Mouse (Mus musculus) MN1 (cell line): ENCODE measurements around the gene Olfr1086.
"Not testable (repeated sequence)": the region's sequence is repeated elsewhere in the genome, so short reads cannot be mapped to it uniquely, and the experiment has no call there.

ENCODE experiments used
- DNase-seq: peaks from one replicate; pipeline ENCODE4 v3.0.0-alpha.2; 2016; ENCODE audit warnings: low spot score

Gene Olfr1086

DNA sequence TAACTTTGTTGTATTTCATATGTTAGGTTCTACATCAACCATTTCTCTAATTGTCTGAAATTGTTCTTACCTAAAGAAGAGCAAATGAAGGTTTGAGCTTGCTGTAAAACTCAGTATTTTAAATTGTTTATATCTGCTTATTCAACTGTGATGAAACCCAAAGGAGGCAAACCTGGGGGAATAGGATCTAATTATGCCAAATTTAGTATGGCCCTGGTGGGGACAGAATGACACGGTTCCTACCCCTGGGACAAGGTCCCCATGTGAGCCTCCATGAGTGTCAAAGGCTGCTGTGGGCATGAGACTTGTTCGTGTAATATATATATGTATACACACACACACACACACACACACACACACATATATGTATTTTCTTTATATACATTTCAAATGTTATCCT, at the start of gene Olfr1086:
TSS of gene Olfr1086 (minus strand) at position 101 of the 400 bp plus-strand sequence.
- no peak for DNase-seq

DNA sequence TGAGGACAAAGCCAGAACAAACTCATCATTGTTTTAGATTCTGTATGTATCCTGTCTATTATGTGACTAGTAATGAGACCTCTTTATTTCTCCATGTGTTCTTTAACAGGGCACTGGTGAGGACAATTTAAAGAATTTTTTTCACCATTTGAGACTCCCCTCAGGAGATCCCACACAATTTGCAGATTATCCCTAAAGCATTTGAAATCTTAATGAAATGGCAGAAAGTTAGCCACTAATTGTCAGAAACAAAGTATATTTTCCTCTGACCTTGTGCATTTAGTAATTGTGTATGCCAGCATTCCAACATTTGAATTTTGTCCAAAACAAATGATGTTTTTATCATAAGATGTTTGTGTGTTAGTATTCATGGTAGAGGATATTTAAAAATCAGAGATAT, 18.4 kb upstream of the Olfr1086 start, which contains the start of gene Olfr1087:
TSS of gene Olfr1087 (minus strand) at position 101 of the 400 bp plus-strand sequence.
- no peak for DNase-seq

DNA sequence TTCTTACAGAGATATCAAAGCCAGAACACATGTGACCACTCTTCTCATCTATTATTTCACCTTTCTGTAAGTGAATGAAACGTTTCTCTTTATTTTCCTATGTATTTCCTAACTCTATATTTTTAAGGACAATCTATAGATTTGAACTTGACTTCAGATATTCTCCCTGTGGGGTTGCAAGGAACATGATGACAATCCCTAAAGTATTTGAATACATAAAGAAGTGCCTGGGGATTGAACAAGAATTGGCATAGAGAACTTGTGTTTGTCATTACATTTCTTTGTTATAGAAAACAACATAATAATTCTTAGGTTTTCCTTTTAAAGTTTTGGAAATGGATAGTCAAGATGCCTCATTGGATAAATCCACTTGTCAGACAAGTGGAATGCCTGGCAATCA, 18.0 kb downstream of the Olfr1086 start, which contains the start of gene Olfr1085:
TSS of gene Olfr1085 (minus strand) at position 101 of the 400 bp plus-strand sequence.
- no peak for DNase-seq

DNA sequence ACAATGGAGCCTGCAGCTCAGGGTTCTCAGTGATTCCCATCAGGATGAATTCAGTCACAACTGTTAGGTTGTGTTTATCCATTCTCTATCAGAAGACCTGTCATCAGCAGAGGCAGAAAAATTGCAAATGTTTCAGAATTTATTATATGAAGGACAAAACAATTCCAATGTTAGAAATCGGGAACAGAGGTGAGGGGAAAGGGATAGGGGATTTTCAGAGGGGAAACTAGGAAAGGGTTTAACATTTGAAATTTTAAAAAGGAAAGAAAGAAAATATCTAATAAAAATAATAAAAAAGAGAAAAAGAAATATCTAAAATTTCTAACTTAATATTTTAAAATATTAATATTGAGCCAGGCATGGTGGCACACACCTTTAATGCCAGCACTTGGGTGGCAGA, 40.3 kb downstream of the Olfr1086 start, which contains the start of gene Olfr1084:
TSS of gene Olfr1084 (minus strand) at position 101 of the 400 bp plus-strand sequence.
- DNase-seq: not testable (repeated sequence)
